Mouse (Mus musculus) kidney, postnatal 10 days (tissue): ENCODE measurements at regions not wholly inside any gene's neighbourhood (a gene's known extent, or its start where the extent isn't known, plus 50 kb on each side); places are given as distances from the start of the nearest gene placed in this dataset.

ENCODE experiments used
- DNase-seq: peaks from one replicate; pipeline ENCODE4 v3.0.0; 2021; ENCODE audit warnings: mixed read lengths

DNA sequence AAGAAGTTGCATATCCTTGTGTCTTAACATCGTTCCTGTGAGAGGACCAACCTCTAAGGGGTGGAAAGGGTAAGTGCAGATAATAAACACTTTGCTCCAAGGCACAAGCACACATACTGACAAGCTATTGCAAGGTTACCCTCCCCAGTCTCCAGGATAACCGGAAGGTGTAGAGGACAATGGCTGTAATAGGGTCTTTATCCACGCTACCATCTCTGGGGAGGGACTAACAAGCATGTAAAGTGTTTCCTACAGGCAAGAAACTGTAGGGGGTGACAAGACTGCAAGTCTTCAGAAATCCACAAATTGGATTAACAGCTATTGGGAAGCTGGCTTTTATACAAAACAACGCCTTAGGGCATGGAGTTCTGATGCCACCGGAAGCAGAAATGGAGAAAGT is 197.5 kb upstream of the Chl1 start:
- DNase-seq = no peak

DNA sequence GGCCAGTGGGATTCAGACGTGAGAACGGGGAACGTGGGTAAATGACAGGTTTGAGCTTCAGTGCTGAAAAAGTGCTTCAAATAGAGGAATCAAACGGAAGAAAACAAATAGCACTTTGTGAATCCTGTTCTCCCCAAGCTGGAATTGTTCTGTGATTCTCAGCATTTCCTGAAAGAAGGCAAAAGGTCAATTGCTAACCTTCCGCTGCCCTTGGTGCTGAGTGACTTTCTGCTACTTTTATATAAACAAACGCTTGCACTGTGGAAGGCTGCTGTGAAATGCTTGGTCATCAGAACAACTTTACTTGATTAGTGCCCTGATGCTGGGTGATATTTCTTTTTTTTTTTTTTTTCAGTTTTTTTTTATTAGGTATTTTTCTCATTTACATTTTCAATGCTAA is 192.3 kb upstream of the Chl1 start:
- peak; percentile 48 for DNase-seq

- no peak for DNase-seq
Observed at GRCm38 (mm10) chr6:103318677-103319359, 191.6 kb upstream of the Chl1 start.

- no peak for DNase-seq
Observed at GRCm38 (mm10) chr6:103319964-103320363, 190.4 kb upstream of the Chl1 start.

DNA sequence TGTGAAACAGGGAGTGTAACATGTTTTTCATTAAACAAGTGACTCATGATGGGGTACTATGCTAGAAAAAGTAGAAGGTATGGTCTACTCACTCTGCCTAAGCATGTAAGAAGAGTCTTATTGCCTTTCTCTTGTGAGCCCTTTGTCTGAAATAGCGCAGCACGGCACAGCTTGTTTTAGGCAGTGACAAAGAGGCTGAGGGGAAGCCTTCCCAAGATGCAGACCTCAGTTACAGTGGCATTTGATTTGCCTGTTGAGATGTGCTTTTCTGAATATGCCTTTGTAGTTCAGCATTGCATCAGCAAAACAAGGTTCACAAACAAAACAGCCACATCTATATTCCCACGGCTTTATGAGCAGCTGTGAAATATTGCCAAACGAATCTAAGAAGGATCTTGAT is 189.8 kb upstream of the Chl1 start:
- no peak for DNase-seq

GRCm38 (mm10) chr6:103321058-103321457 is 189.3 kb upstream of the Chl1 start:
- no peak for DNase-seq

- DNase-seq = no peak
Observed at GRCm38 (mm10) chr6:103322442-103322841, 187.9 kb upstream of the Chl1 start.

GRCm38 (mm10) chr6:103335683-103336082 is 174.7 kb upstream of the Chl1 start:
- no peak for DNase-seq

GRCm38 (mm10) chr6:103339961-103340732 is 170.2 kb upstream of the Chl1 start:
- no peak for DNase-seq

GRCm38 (mm10) chr6:103343515-103343914 is 166.9 kb upstream of the Chl1 start:
- DNase-seq = no peak

DNA sequence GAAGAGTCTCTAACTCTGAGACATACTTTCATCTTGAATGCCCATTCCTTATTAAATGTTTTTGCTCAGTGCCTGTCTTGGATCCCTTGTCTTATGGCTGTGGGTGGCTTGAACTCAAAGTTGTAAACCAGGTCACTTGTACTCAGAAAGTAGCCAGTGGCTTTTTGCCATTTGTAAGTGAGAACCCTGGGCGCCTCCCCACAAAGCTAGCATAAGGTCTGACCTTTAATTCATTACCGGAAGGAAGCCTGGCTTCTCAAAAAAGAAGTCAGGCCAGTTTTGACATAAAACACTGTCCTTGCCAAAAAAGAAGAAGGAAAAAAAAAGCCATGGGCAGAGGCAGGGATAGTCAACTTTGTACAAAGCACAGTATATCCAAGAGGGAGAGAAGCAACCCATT is 166.0 kb upstream of the Chl1 start:
- DNase-seq = peak; percentile 15

GRCm38 (mm10) chr6:103345195-103345594 is 165.2 kb upstream of the Chl1 start:
- DNase-seq = no peak

- no peak for DNase-seq
Observed at GRCm38 (mm10) chr6:103352405-103353124, 157.8 kb upstream of the Chl1 start.

DNA sequence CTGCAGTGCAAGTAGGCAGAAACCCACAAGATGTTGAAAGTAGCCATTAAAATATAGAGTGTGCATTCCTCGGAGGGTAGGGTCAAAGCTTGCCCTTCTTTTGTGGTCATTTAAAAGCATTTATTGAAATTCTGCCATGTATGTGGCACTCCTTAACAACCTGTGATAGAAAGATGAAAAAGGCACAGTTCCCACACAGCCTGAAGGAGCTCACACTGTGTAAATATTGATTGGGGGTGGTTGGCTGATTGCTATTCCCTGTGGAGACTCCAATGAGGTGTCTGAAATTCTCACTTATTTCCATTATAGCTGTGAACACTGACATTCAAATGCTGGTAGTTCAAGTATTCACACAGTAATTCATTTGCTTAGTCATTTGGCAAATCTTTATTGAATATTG is 157.0 kb upstream of the Chl1 start:
- no peak for DNase-seq

- no peak for DNase-seq
Observed at GRCm38 (mm10) chr6:103366782-103367491, 143.4 kb upstream of the Chl1 start.

DNA sequence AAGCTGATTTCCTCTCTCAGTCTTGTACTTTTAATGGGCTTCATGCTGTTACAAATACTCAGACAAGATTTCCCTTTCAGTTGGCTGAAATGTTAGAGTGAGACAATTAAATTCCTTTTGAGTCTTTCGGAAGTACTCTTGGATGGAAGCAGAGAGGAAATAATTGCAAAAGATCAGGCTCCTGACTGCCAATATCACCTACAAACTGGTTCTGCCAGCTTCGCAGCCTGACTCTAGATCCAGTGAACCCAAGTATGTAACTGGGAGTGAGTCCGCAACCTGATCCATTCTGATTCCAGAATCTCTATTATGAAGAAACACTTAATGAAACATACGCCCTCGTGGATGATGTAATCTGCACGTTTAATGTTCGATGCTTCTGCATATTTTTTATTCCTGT is 135.4 kb upstream of the Chl1 start:
- no peak for DNase-seq

- DNase-seq = no peak
Observed at GRCm38 (mm10) chr6:103377277-103377676, 133.1 kb upstream of the Chl1 start.

- no peak for DNase-seq
Observed at GRCm38 (mm10) chr6:103378047-103378446, 132.3 kb upstream of the Chl1 start.

GRCm38 (mm10) chr6:103381030-103381429 is 129.4 kb upstream of the Chl1 start:
- DNase-seq = no peak

GRCm38 (mm10) chr6:103381930-103382329 is 128.5 kb upstream of the Chl1 start:
- DNase-seq = no peak

DNA sequence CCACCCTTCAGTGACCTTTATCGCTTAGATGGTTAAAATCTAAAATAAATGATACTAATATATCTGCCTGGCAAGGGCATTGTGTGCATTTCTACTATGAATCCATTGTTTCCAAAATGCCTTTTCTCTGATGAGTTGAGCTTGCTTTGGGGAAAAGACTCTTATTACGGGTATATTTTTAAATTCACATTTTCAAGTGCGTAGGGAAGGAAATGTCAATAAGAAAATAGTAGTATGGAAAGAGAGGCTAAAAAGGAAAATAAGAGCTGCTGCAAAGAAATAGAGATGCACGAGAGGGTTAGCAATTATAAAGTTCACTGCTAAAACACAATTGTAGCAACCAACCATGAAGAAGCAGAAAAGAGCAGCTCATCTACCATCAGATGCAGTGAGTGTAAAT is 123.8 kb upstream of the Chl1 start:
- DNase-seq = no peak

GRCm38 (mm10) chr6:103405961-103406360 is 104.4 kb upstream of the Chl1 start:
- DNase-seq = no peak

- DNase-seq = no peak
Observed at GRCm38 (mm10) chr6:103414888-103415287, 95.5 kb upstream of the Chl1 start.
